20 mouse cellular contexts compared by ENCODE assay signal in the genomic region with DNA sequence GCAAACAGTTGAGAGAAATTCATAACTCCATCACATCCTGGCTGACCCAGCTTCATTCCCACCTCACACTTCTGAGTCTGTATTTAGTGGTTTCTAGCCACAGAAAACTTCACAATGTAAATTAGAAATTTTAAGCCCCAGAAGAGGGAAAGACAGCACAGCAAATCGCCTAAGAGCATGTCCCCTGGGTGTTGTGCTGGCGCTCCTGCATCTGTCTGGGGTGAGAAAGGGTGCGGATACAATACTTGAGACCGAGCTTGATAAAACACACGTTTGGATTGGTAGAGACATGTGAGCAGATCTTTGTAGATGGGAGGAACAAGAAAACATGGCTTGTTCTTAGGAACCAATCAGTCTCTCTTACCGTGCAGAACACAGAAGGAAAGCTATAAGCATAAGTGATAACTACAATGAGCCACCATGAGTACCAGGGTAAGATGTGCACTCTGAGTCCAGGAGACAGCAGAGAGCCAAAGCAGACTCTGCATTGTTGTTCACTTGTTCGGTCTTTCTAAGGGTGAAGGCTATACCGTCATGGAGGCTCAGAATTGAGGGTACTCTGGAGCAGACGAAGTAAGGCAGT.
DNase-seq lines count a peak whose midpoint lies in the region; ATAC-seq lines count a peak whose summit lies in the region.
"Had no signal": no experiment of that assay in that cellular context is flagged by ENCODE, and none has a peak within 500 bp of the region (broad histone marks: within the 10 kb centered on the region; RNA-seq: fewer than 3 reads in every experiment).

No protein-coding gene starts in this region.

- no peaks in the 10 kb centered on the region for H3K9me3 ChIP-seq in forebrain, embryonic 15.5 days
- no peaks in the 10 kb centered on the region for H3K9me3 ChIP-seq in forebrain, embryonic 11.5 days (ENCODE audit: control insufficient read depth, low read length)
- H3K9me3 ChIP-seq in midbrain, embryonic 16.5 days (replicated peaks; ENCODE audit: control insufficient read depth, low read length, poor library complexity, severe bottlenecking) = no peaks in the 10 kb centered on the region
- no peaks in the 10 kb centered on the region for H3K9me3 ChIP-seq in midbrain, embryonic 14.5 days (ENCODE audit: control insufficient read depth, low read length)
- H3K9me3 ChIP-seq: forebrain, embryonic 10.5 days; heart, embryonic 12.5 days; heart, embryonic 15.5 days; hindbrain, embryonic 10.5 days; hindbrain, embryonic 13.5 days had no signal

- no peak for ATAC-seq in forebrain, embryonic 15.5 days (replicated peaks)
- no peak for ATAC-seq in forebrain, embryonic 11.5 days (replicated peaks; ENCODE audit: low FRiP score)
- no peak; the same call in 1 of the 2 replicates for ATAC-seq in midbrain, embryonic 16.5 days
- ATAC-seq in midbrain, embryonic 14.5 days (ENCODE audit: low FRiP score, low TSS enrichment) = no peak
- ATAC-seq: Patski had no signal

- peaks cover 10% of the 10 kb centered on the region; the same call in 1 of the 2 replicates for H3K4me1 ChIP-seq in forebrain, embryonic 15.5 days
- H3K4me1 ChIP-seq in forebrain, embryonic 11.5 days (replicated peaks; ENCODE audit: control insufficient read depth, insufficient read depth, low read length) = no peaks in the 10 kb centered on the region
- peaks cover 26% of the 10 kb centered on the region for H3K4me1 ChIP-seq in midbrain, embryonic 16.5 days (ENCODE audit: control insufficient read depth, insufficient read depth, low read length)
- peaks cover 13% of the 10 kb centered on the region for H3K4me1 ChIP-seq in midbrain, embryonic 14.5 days (ENCODE audit: control insufficient read depth, insufficient read depth, low read length)

- H3K27ac ChIP-seq in forebrain, embryonic 15.5 days (replicated peaks) = 0 out of 2 replicates have a peak overlapping the region, but pooled peaks have one; percentile 67
- no peak overlapping the region for H3K27ac ChIP-seq in forebrain, embryonic 11.5 days (ENCODE audit: low read depth, low read length)
- H3K27ac ChIP-seq in midbrain, embryonic 16.5 days (ENCODE audit: low read length) = peak overlapping the region; percentile 84; the same call in 1 of the 2 replicates
- no peak overlapping the region for H3K27ac ChIP-seq in midbrain, embryonic 14.5 days (replicated peaks; ENCODE audit: low read depth, low read length)
- H3K27ac ChIP-seq: forebrain, embryonic 10.5 days; heart, embryonic 15.5 days had no signal

- 88% methylated on average over 9 of the region's 9 CpGs for WGBS in forebrain, embryonic 15.5 days
- WGBS in forebrain, embryonic 11.5 days = 89% methylated on average over 9 of the region's 9 CpGs
- WGBS in midbrain, embryonic 16.5 days = 79% methylated on average over 9 of the region's 9 CpGs
- WGBS in midbrain, embryonic 14.5 days = 86% methylated on average over 9 of the region's 9 CpGs

- no peak overlapping the region for H3K4me3 ChIP-seq in forebrain, embryonic 15.5 days
- no peak overlapping the region for H3K4me3 ChIP-seq in forebrain, embryonic 11.5 days (ENCODE audit: low read depth, low read length)
- H3K4me3 ChIP-seq in midbrain, embryonic 16.5 days (ENCODE audit: low read depth, low read length) = no peak overlapping the region
- H3K4me3 ChIP-seq in midbrain, embryonic 14.5 days (replicated peaks; ENCODE audit: low read depth, low read length) = no peak overlapping the region
- H3K4me3 ChIP-seq: forebrain, embryonic 10.5 days; heart, embryonic 12.5 days; heart, embryonic 15.5 days; hindbrain, embryonic 10.5 days; hindbrain, embryonic 13.5 days had no signal

- DNase-seq in forebrain, embryonic 11.5 days (ENCODE audit: low spot score) = no peak
- DNase-seq in heart, adult 11 months = peak; percentile 52
- DNase-seq in heart, adult 8-10 months (ENCODE audit: low spot score) = no peak
- DNase-seq in midbrain, embryonic 14.5 days = no peak
- DNase-seq in kidney, adult 11 months = no peak
- DNase-seq: cerebellum, adult 18-20 months; cerebellum, adult 9-10 months; cerebellum, postnatal 14 days; gastrocnemius, postnatal 10 days; gastrocnemius, postnatal 36 days; heart, postnatal 10 days; heart, postnatal 36 days had no signal

- no peaks in the 10 kb centered on the region for H3K27me3 ChIP-seq in forebrain, embryonic 15.5 days
- H3K27me3 ChIP-seq in forebrain, embryonic 11.5 days (ENCODE audit: control insufficient read depth, insufficient read depth, low read length) = no peaks in the 10 kb centered on the region
- no peaks in the 10 kb centered on the region for H3K27me3 ChIP-seq in midbrain, embryonic 16.5 days (ENCODE audit: control insufficient read depth, insufficient read depth, low read depth, low read length)
- no peaks in the 10 kb centered on the region for H3K27me3 ChIP-seq in midbrain, embryonic 14.5 days (ENCODE audit: control insufficient read depth, insufficient read depth, low read length)
- H3K27me3 ChIP-seq: heart, embryonic 12.5 days; hindbrain, embryonic 13.5 days; Patski had no signal

- H3K36me3 ChIP-seq in forebrain, embryonic 15.5 days = no peaks in the 10 kb centered on the region
- H3K36me3 ChIP-seq in forebrain, embryonic 11.5 days (ENCODE audit: control insufficient read depth, insufficient read depth, low read length) = no peaks in the 10 kb centered on the region
- H3K36me3 ChIP-seq in midbrain, embryonic 16.5 days (ENCODE audit: control insufficient read depth, insufficient read depth, low read length) = no peaks in the 10 kb centered on the region
- H3K36me3 ChIP-seq in midbrain, embryonic 14.5 days (ENCODE audit: control insufficient read depth, insufficient read depth, low read length) = no peaks in the 10 kb centered on the region
- H3K36me3 ChIP-seq: forebrain, embryonic 10.5 days; heart, embryonic 12.5 days; heart, embryonic 15.5 days had no signal

- H3K9ac ChIP-seq in forebrain, embryonic 15.5 days (replicated peaks) = no peak overlapping the region
- no peak overlapping the region for H3K9ac ChIP-seq in forebrain, embryonic 11.5 days (ENCODE audit: low read length)
- H3K9ac ChIP-seq in midbrain, embryonic 16.5 days (ENCODE audit: low read depth, low read length) = no peak overlapping the region
- H3K9ac ChIP-seq in midbrain, embryonic 14.5 days (replicated peaks; ENCODE audit: low read length) = no peak overlapping the region
- H3K9ac ChIP-seq: heart, embryonic 12.5 days; heart, embryonic 15.5 days; hindbrain, embryonic 13.5 days had no signal

- no peak overlapping the region for H3K4me2 ChIP-seq in forebrain, embryonic 15.5 days (replicated peaks)
- H3K4me2 ChIP-seq in forebrain, embryonic 11.5 days (ENCODE audit: low read depth, low read length, severe bottlenecking) = no peak overlapping the region
- H3K4me2 ChIP-seq in midbrain, embryonic 16.5 days (ENCODE audit: low read length) = no peak overlapping the region
- H3K4me2 ChIP-seq in midbrain, embryonic 14.5 days (ENCODE audit: low read length) = no peak overlapping the region
- H3K4me2 ChIP-seq: heart, embryonic 12.5 days; heart, embryonic 15.5 days; hindbrain, embryonic 13.5 days had no signal

Comparison
In these comparisons a context has a peak if more than half of its experiments do, and no peak if none do; other contexts are left out.
1. H3K27ac ChIP-seq: peak in forebrain, embryonic 15.5 days (single experiment) and midbrain, embryonic 16.5 days (single experiment); none in forebrain, embryonic 11.5 days (single experiment) and midbrain, embryonic 14.5 days (single experiment).